ENCODE assay signal across 12 mouse cellular contexts in the genomic region with DNA sequence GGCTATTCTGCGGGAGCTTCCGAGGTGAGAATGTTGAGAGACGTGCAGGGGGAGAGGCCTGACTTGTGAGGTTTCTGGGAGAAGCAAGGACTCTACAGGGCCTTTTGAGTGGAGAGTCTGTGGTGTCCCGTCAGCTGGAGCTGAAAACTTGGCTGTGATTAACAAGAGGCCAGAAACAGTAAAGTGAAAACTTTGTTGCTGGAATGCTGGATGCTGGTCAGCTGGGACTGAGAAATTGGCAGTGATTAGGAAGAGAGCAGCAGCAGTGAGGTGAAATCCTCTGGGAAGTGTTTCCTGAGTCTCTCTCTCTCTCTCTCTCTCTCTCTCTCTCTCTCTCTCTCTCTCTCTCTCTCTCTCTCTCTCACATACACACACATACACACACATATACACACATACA.
"Had no signal": no experiment of that assay in that cellular context is flagged by ENCODE, and none has a peak within 500 bp of the region (broad histone marks: within the 10 kb centered on the region; RNA-seq: fewer than 3 reads in every experiment).

No protein-coding gene starts in this region.

- H3K4me1 ChIP-seq: limb, embryonic 12.5 days; liver, embryonic 13.5 days; midbrain, embryonic 13.5 days had no signal

- H3K4me2 ChIP-seq: kidney, embryonic 15.5 days; limb, embryonic 12.5 days; liver, embryonic 13.5 days; midbrain, embryonic 13.5 days had no signal

- H3K27me3 ChIP-seq: midbrain, embryonic 13.5 days had no signal

- H3K27ac ChIP-seq: kidney, embryonic 15.5 days; layer of hippocampus, adult 2 months; limb, embryonic 12.5 days; liver, embryonic 13.5 days; midbrain, embryonic 13.5 days had no signal

- H3K4me3 ChIP-seq: kidney, embryonic 15.5 days; layer of hippocampus, adult 2 months; limb, embryonic 12.5 days; liver, embryonic 13.5 days; midbrain, embryonic 13.5 days had no signal

- H3K36me3 ChIP-seq: kidney, embryonic 15.5 days; limb, embryonic 12.5 days; liver, embryonic 13.5 days; midbrain, embryonic 13.5 days had no signal

- H3K9ac ChIP-seq: kidney, embryonic 15.5 days; limb, embryonic 12.5 days; liver, embryonic 13.5 days; liver, postnatal 0 days; midbrain, embryonic 13.5 days had no signal

- DNase-seq: kidney, postnatal 4 days; liver; liver, embryonic 13.5 days; liver, postnatal 0 days; lung, postnatal 36 days; right cerebral cortex, adult 18-20 months; right cerebral cortex, postnatal 25 days; thymus, postnatal 36 days had no signal

- H3K9me3 ChIP-seq: kidney, embryonic 15.5 days; limb, embryonic 12.5 days; liver, embryonic 13.5 days; midbrain, embryonic 13.5 days had no signal

- ATAC-seq: liver, postnatal 0 days; midbrain, embryonic 13.5 days had no signal
